Mouse (Mus musculus) myocyte (in vitro differentiated cells): Measurements from ENCODE around the gene Igdcc3. TPM values are rescaled to one million over a fixed set of nuclear protein-coding genes. Genes with fewer than 3 reads are reported as not detected.

Experiments used
- H3K27me3 ChIP-seq: one replicate; pipeline ENCODE4 v1.6.1; 2011; ENCODE audit not compliant: control insufficient read depth, insufficient read depth, insufficient read length
- H3K36me3 ChIP-seq: one replicate; pipeline ENCODE4 v1.6.1; 2011; ENCODE audit not compliant: control insufficient read depth, insufficient read depth
- H3K4me2 ChIP-seq: one replicate; pipeline ENCODE4 v1.6.1; 2011; ENCODE audit warnings: low read depth, control low read depth
- H3K4me3 ChIP-seq: one replicate; pipeline ENCODE4 v1.5.1; 2011; ENCODE audit warnings: mild to moderate bottlenecking, control low read depth, moderate library complexity
- H3K79me2 ChIP-seq: one replicate; pipeline ENCODE4 v1.6.1; 2011; ENCODE audit not compliant: control insufficient read depth, insufficient read depth
- H3ac ChIP-seq: one replicate; pipeline ENCODE4 v1.6.1; 2011; ENCODE audit not compliant: control insufficient read depth, insufficient read length
- CEBPB ChIP-seq: IDR thresholded peaks from 2 replicates; pipeline ENCODE4 v1.6.1; 2011; ENCODE audit warnings: mild to moderate bottlenecking, moderate library complexity; ENCODE audit not compliant: poor library complexity, insufficient read depth, severe bottlenecking
- E2F4 ChIP-seq: IDR thresholded peaks from one replicate; pipeline ENCODE4 v1.6.1; 2011; ENCODE audit warnings: mild to moderate bottlenecking, control low read depth, moderate library complexity; ENCODE audit not compliant: insufficient read depth
- MAX ChIP-seq: IDR thresholded peaks from one replicate; pipeline ENCODE4 v1.6.1; 2011; ENCODE audit warnings: low read depth, mild to moderate bottlenecking, control low read depth
- MYOD1 ChIP-seq, 3 experiments: IDR thresholded peaks; one replicate each; pipeline ENCODE4 v1.6.1; 2011; ENCODE audit warnings: control low read depth in 2 of 3, low read depth in 2 of 3, mild to moderate bottlenecking in 2 of 3, moderate library complexity in 1 of 3; ENCODE audit not compliant: insufficient read length in 2 of 3, control insufficient read depth in 1 of 3
- MYOG ChIP-seq, 3 experiments: IDR thresholded peaks; one replicate each; pipeline ENCODE4 v1.6.1; 2011; ENCODE audit warnings: control low read depth in 2 of 3, low read depth in 2 of 3, mild to moderate bottlenecking in 2 of 3; ENCODE audit not compliant: insufficient read length in 2 of 3, control insufficient read depth in 1 of 3, insufficient read depth in 1 of 3
- POLR2A ChIP-seq: IDR thresholded peaks from one replicate; pipeline ENCODE4 v1.6.1; 2011; ENCODE audit warnings: low read depth, mild to moderate bottlenecking, control low read depth, moderate library complexity; ENCODE audit not compliant: insufficient read length
- POLR2AphosphoS2 ChIP-seq: IDR thresholded peaks from one replicate; pipeline ENCODE4 v1.6.1; 2011; ENCODE audit warnings: low read depth, control low read depth; ENCODE audit not compliant: insufficient read length
- REST ChIP-seq: IDR thresholded peaks from one replicate; pipeline ENCODE4 v1.6.1; 2011; ENCODE audit warnings: mild to moderate bottlenecking, control low read depth, moderate library complexity; ENCODE audit not compliant: insufficient read depth, insufficient read length
- SRF ChIP-seq: IDR thresholded peaks from one replicate; pipeline ENCODE4 v1.6.1; 2011; ENCODE audit warnings: low read depth; ENCODE audit not compliant: control insufficient read depth, insufficient read length
- TCF12 ChIP-seq: IDR thresholded peaks from one replicate; pipeline ENCODE4 v1.6.1; 2011; ENCODE audit warnings: mild to moderate bottlenecking, control low read depth; ENCODE audit not compliant: poor library complexity, insufficient read depth, severe bottlenecking
- TCF3 ChIP-seq: IDR thresholded peaks from one replicate; pipeline ENCODE4 v1.6.1; 2011; ENCODE audit warnings: low read depth, control low read depth; ENCODE audit not compliant: insufficient read length
- USF1 ChIP-seq: IDR thresholded peaks from one replicate; pipeline ENCODE4 v1.6.1; 2011; ENCODE audit warnings: low read depth, mild to moderate bottlenecking, control low read depth, moderate library complexity
- polyA plus RNA-seq: library from polyadenylated mRNA; unstranded; fragments of >200 nt; fragmentation: generic; extraction: Trizol; gene quantifications from one replicate; pipeline ENCODE4 v1.2.1, GENCODE M21; 2012; ENCODE audit warnings: missing spikeins

Igdcc3 gene
- polyA plus RNA-seq, 1 experiment: not detected

DNA sequence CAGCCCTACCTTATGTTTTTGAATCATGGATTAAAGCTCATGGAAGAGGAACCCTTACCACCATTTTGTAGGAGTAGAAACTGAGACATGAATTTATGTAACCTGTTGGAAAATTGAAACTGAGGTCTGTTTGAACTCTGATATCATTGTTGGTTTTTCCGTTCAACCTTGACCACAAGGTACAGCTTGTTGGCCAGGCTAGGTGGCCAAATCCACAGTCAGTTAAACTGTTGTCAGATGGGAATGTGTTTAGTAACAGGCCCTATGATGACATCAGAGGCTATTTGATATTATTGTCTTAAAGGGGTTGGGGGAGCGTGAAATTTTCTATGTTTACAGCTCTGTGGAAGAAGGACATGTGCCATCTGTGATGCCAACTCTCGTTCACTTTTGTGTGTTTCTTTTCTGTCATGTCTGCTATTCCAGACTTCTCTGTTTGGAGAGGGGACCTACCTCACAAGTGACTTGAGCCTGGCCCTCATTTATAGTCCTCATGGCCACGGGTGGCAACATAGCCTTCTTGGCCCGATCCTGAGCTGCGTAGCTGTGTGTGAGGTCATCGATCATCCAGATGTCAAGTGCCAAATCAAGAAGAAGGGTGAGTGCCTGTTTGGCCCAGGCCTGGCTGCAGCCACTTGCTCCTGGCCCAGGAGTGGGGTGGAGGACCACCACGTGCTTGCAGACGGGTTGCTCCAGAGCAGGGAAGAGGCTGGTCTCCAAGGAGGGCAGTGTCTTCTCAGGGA lies 92.4 kb downstream of the Igdcc3 start:
- Histone ChIP-seq H3K4me2 (no peak overlapping the region), H3ac (no peak overlapping the region), H3K79me2 (no peaks in the 10 kb centered on the region), H3K27me3 (no peaks in the 10 kb centered on the region), H3K4me3 (no peak overlapping the region), H3K36me3 (no peaks in the 10 kb centered on the region)
- TF ChIP-seq MAX (no peak), E2F4 (no peak), MYOD1 (IDR thresholded peaks at IDR 0.05; ENCODE audit: control insufficient read depth in 1 of 3, insufficient read length in 2 of 3, low read depth in 2 of 3) (no peak), MYOG (IDR thresholded peaks at IDR 0.05; ENCODE audit: control insufficient read depth in 1 of 3, insufficient read depth in 1 of 3, insufficient read length in 2 of 3, low read depth in 2 of 3) (no peak), POLR2A (no peak), TCF12 (no peak), POLR2AphosphoS2 (no peak), TCF3 (no peak), REST (no peak), CEBPB (no peak), USF1 (no peak), SRF (no peak)

DNA sequence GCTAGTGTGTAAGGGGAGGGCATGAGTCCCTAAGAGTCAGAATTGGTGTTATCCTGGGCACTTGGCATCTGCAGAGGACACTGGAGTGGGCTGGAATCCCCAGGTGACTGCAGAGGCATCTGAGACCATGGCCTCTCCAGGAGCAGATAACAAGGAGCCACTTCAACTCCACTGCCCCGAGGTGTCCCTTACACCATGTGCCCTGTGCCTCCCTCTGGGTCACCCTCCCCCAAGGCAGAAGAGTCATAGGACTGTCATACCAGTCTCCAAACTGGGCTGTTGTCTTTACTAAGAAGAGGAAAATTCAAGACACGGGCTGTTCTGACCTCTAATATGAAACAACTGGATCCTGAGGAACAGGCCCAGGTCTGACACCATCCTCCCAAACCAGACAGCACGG lies 93.7 kb downstream of the Igdcc3 start:
- no peak overlapping the region for H3K4me2 ChIP-seq
- H3K79me2 ChIP-seq: no peaks in the 10 kb centered on the region
- H3ac ChIP-seq: no peak overlapping the region
- TF ChIP-seq E2F4: no peak
- no peak for TF ChIP-seq SRF
- TF ChIP-seq MYOG (IDR thresholded peaks at IDR 0.05; ENCODE audit: control insufficient read depth in 1 of 3, insufficient read depth in 1 of 3, insufficient read length in 2 of 3, low read depth in 2 of 3): no peak
- TF ChIP-seq REST: no peak
- TF ChIP-seq MYOD1 (IDR thresholded peaks at IDR 0.05; ENCODE audit: control insufficient read depth in 1 of 3, insufficient read length in 2 of 3, low read depth in 2 of 3): no peak
- TF ChIP-seq TCF3: no peak
- TF ChIP-seq CEBPB: no peak
- TF ChIP-seq TCF12: no peak
- no peak for TF ChIP-seq POLR2AphosphoS2
- no peak for TF ChIP-seq MAX
- H3K36me3 ChIP-seq: no peaks in the 10 kb centered on the region
- no peak overlapping the region for H3K4me3 ChIP-seq
- H3K27me3 ChIP-seq: no peaks in the 10 kb centered on the region

Other genes starting within 250 kb of the Igdcc3 start
- 0.01 TPM for gene Slc24a1, start 189.6 kb upstream of the Igdcc3 start, polyA plus RNA-seq
- gene Ints14, start 180.3 kb upstream of the Igdcc3 start, polyA plus RNA-seq: 19.4 TPM
- gene Hacd3, start 119.5 kb upstream of the Igdcc3 start, polyA plus RNA-seq: 13.7 TPM
- 24.4 TPM for gene Dpp8, start 108.8 kb upstream of the Igdcc3 start, polyA plus RNA-seq
- 9.4 TPM for gene Igdcc4, start 39.7 kb upstream of the Igdcc3 start, polyA plus RNA-seq
- 2.2 TPM for gene Parp16, start 54.2 kb downstream of the Igdcc3 start, polyA plus RNA-seq
- 0.29 TPM for gene Cilp, start 124.0 kb downstream of the Igdcc3 start, polyA plus RNA-seq
- 13.0 TPM for gene Clpx, start 153.1 kb downstream of the Igdcc3 start, polyA plus RNA-seq
- gene Pdcd7, start 204.9 kb downstream of the Igdcc3 start, polyA plus RNA-seq: 8.2 TPM
- gene Ubap1l, start 219.9 kb downstream of the Igdcc3 start, polyA plus RNA-seq: 0.16 TPM